Mouse (Mus musculus) spleen, adult 2 months (tissue): ENCODE measurements around the gene Atp6v1g1. TPM values are rescaled to one million over a fixed set of nuclear protein-coding genes. Genes with fewer than 3 reads are reported as not detected.

Source experiments
- DNase-seq, 2 experiments: peaks; one replicate each; pipeline versions ENCODE4 v3.0.0 to v3.0.0-alpha.2; 2012 to 2021; ENCODE audit warnings: low spot score in 2 of 2, low read depth in 1 of 2
- H3K27ac ChIP-seq: fragments of 200-500 bp; 2 replicates; pipeline ENCODE4 v1.5.1; 2012; ENCODE audit warnings: low read length, inconsistent platforms; ENCODE audit not compliant: insufficient read depth
- H3K27me3 ChIP-seq: fragments of 200-500 bp; 2 replicates; pipeline ENCODE4 v1.6.1; 2012; ENCODE audit warnings: mild to moderate bottlenecking, moderate library complexity, low read length, inconsistent platforms; ENCODE audit not compliant: control insufficient read depth, insufficient read depth
- H3K36me3 ChIP-seq: fragments of 200-500 bp; 2 replicates; pipeline ENCODE4 v1.6.1; 2012; ENCODE audit warnings: mild to moderate bottlenecking, low read length, inconsistent platforms; ENCODE audit not compliant: control insufficient read depth, insufficient read depth
- H3K4me1 ChIP-seq: fragments of 200-500 bp; 2 replicates; pipeline ENCODE4 v1.6.1; 2011; ENCODE audit warnings: inconsistent platforms; ENCODE audit not compliant: control insufficient read depth, insufficient read depth, insufficient read length
- H3K4me3 ChIP-seq: fragments of 200-500 bp; 2 replicates; pipeline ENCODE4 v1.5.1; 2011; ENCODE audit warnings: mild to moderate bottlenecking, inconsistent platforms; ENCODE audit not compliant: insufficient read depth, insufficient read length; ENCODE audit errors: extremely low read depth
- CTCF ChIP-seq: fragments of 200-500 bp; IDR thresholded peaks from 2 replicates; pipeline ENCODE4 v1.5.1; 2011; ENCODE audit warnings: mild to moderate bottlenecking, inconsistent platforms; ENCODE audit not compliant: insufficient read depth, insufficient read length, insufficient replicate concordance; ENCODE audit errors: extremely low read depth
- POLR2A ChIP-seq: fragments of 200-500 bp; IDR thresholded peaks from 2 replicates; pipeline ENCODE4 v1.6.1; 2011; ENCODE audit warnings: low read depth, low read length, inconsistent platforms
- WGBS: fragments of 180-500 bp; shearing (Covaris S2); methylation state at CpG from one replicate; pipeline ENCODE4 v1.1.7; 2018; 5-methylcytosine and 5-hydroxymethylcytosine counted together
- polyA plus RNA-seq: library from polyadenylated mRNA; depleted of rRNA; stranded (reverse); fragments of >200 nt; gene quantifications from 2 replicates; pipeline ENCODE4 v1.2.3, GENCODE M21; 2012

The Atp6v1g1 gene
- polyA plus RNA-seq, 1 experiment = 17.2 TPM

DNA sequence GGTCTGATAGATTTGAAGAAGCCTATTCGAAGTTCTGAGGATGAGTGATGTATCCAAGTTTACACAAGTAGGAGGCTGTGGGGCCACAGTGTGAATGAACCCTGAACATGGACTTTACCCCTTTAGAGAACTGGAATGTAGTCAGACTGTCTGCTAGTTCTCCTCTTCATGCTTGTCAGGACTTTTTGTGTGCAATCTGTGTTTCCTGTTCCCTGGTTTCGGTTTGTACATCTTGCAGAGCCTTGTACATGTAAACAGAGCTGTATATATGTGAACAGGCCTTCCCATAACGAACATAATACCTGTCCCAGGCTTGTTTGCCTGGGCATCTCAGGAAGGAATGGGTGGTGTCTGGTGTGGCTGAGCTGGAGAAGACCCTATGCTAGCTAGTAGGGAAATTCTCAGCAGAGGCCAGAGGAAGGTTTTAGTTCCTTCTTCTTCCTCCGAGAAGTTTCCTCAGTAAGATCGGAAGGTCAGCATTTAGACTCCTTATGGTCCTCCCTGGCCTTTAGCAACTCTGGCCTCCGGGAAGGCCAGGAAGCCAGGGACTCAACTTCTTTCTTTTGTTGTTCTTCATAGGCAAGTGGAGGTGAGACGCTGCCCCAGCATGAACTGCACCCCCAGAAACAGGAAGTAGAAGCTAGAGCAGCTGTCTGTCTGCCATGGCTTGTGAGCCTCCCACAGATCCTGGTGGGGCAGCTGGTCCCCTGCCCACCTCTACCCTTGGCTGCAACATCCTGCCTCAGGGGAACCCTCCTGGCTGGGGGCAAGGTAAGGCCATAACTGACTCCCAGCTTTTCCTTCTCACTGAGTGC lies 17.5 kb downstream of the Atp6v1g1 start:
- DNase-seq = peak in 1 of 2 experiments; percentile 62
- no peak overlapping the region for H3K4me3 ChIP-seq
- H3K27me3 ChIP-seq = no peaks in the 10 kb centered on the region
- H3K4me1 ChIP-seq = peaks cover 47% of the 10 kb centered on the region; the same call in 1 of the 2 replicates
- TF ChIP-seq POLR2A = no peak
- no peak for TF ChIP-seq CTCF
- 8% methylated on average over 7 of the region's 7 CpGs for WGBS
- H3K27ac ChIP-seq = peak overlapping the region; percentile 89
- H3K36me3 ChIP-seq = peaks cover 4% of the 10 kb centered on the region; the same call in 1 of the 2 replicates

GRCm38 (mm10) chr4:63562742-63563141 lies 18.2 kb downstream of the Atp6v1g1 start:
- 71% methylated on average over 4 of the region's 4 CpGs for WGBS
- Histone ChIP-seq H3K27me3 (no peaks in the 10 kb centered on the region), H3K4me3 (no peak overlapping the region), H3K36me3 (peaks cover 4% of the 10 kb centered on the region; the same call in 1 of the 2 replicates), H3K27ac (peak overlapping the region; percentile 89), H3K4me1 (peaks cover 40% of the 10 kb centered on the region; the same call in 1 of the 2 replicates)
- DNase-seq = peak in 1 of 2 experiments; percentile 21
- no peak for TF ChIP-seq POLR2A
- peak; percentile 7; the same call in 1 of the 2 replicates for TF ChIP-seq CTCF

- DNase-seq = no peak
- H3K4me3 ChIP-seq = no peak overlapping the region
- no peak overlapping the region for H3K27ac ChIP-seq
- WGBS = 86% methylated on average over 10 of the region's 10 CpGs
- H3K27me3 ChIP-seq = no peaks in the 10 kb centered on the region
- H3K36me3 ChIP-seq = peaks cover 13% of the 10 kb centered on the region
- TF ChIP-seq POLR2A (no peak), CTCF (no peak)
- H3K4me1 ChIP-seq = peaks cover under 1% of the 10 kb centered on the region; the same call in 1 of the 2 replicates
Observed at GRCm38 (mm10) chr4:63567712-63568390, 23.3 kb downstream of the Atp6v1g1 start.

GRCm38 (mm10) chr4:63569322-63569721 lies 24.8 kb downstream of the Atp6v1g1 start:
- no peak overlapping the region for H3K4me3 ChIP-seq
- no peak overlapping the region for H3K27ac ChIP-seq
- no peak for DNase-seq
- TF ChIP-seq POLR2A (no peak), CTCF (no peak)
- H3K36me3 ChIP-seq = peaks cover 14% of the 10 kb centered on the region
- no peaks in the 10 kb centered on the region for H3K27me3 ChIP-seq
- 91% methylated on average over 8 of the region's 8 CpGs for WGBS
- no peaks in the 10 kb centered on the region for H3K4me1 ChIP-seq

DNA sequence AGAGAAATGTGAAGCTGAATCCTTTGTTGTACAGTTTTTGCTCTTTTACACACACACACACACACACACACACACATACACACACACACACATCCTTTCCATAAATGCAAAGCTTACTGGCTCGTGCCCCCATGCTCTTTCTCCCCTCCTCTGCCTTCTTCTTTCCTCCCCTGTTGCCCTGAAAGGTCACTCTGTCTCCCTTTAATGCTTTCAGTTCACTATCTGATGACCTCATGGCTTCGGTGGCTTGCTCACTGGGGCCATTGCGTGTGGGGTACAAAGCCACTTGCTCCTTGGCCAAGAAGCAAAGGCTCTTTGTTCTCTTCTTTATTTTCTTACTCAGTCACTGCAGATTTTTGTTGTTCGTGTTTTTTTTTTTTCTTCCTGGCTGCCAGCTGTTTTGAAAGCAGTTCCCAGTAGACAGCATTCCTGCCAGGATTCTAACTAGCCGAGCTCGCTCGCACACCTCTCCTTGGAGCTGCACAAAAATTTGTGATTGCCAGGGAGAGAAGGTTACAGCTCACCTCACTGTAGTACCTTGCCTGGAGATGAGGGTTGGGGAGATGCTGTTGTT lies 25.7 kb downstream of the Atp6v1g1 start:
- Histone ChIP-seq H3K4me3 (no peak overlapping the region), H3K27ac (no peak overlapping the region), H3K4me1 (no peaks in the 10 kb centered on the region), H3K27me3 (no peaks in the 10 kb centered on the region), H3K36me3 (peaks cover 14% of the 10 kb centered on the region)
- 83% methylated on average over 7 of the region's 7 CpGs for WGBS
- no peak for DNase-seq
- TF ChIP-seq CTCF (no peak), POLR2A (no peak)

DNA sequence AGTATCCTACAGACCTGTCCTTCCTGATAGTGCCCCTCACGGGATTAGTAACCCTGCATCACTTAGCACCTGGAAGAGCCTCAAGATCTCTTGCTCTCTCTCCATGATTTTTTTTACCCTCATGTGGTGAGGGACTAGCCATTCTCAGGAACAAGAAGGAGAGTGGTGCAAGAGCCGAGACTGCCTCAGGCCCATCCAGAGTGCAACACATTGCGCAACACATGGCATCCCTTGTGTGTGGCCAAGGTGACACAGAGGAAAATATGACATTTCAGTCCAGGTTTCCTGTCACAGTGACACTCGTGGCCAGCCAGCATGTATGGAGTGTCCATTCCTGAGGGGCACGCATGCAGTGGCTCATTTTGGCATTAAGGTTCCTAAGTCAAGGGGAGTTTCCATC lies 28.0 kb downstream of the Atp6v1g1 start:
- TF ChIP-seq CTCF (no peak), POLR2A (no peak)

More for the DNA sequence above, 28.0 kb downstream of the Atp6v1g1 start:
- DNase-seq = no peak
- H3K36me3 ChIP-seq = peaks cover 10% of the 10 kb centered on the region
- H3K27ac ChIP-seq = no peak overlapping the region
- 93% methylated on average over 5 of the region's 5 CpGs for WGBS
- no peaks in the 10 kb centered on the region for H3K4me1 ChIP-seq
- no peaks in the 10 kb centered on the region for H3K27me3 ChIP-seq
- no peak overlapping the region for H3K4me3 ChIP-seq
